Mouse (Mus musculus) heart, embryonic 13.5 days (tissue): ENCODE data around the gene Olfr1303. TPM values are rescaled to one million over a fixed set of nuclear protein-coding genes. Genes with fewer than 3 reads are reported as not detected.

Source experiments
- ATAC-seq: fragments of 200-750 bp; cut with Nextera tagmentation; 2 replicates; pipeline ENCODE4 v1.8.0; 2017; ENCODE audit warnings: moderate TSS enrichment; ENCODE audit not compliant: insufficient number of reproducible peaks, low FRiP score, low TSS enrichment; ENCODE audit errors: extremely low read depth
- H3K27ac ChIP-seq: fragments of 300-500 bp; sonication (generic); replicated peaks from 2 replicates; pipeline ENCODE4 v1.5.1; 2015; ENCODE audit warnings: moderate library complexity, mild to moderate bottlenecking, inconsistent platforms
- H3K27me3 ChIP-seq: fragments of 300-500 bp; sonication (generic); replicated peaks from 2 replicates; pipeline ENCODE4 v1.6.1; 2015; ENCODE audit warnings: mild to moderate bottlenecking, inconsistent platforms
- H3K36me3 ChIP-seq: fragments of 300-500 bp; sonication (generic); 2 replicates; pipeline ENCODE4 v1.6.1; 2015; ENCODE audit warnings: mild to moderate bottlenecking, inconsistent platforms
- H3K4me1 ChIP-seq: fragments of 300-500 bp; sonication (generic); 2 replicates; pipeline ENCODE4 v1.6.1; 2015; ENCODE audit warnings: inconsistent platforms
- H3K4me2 ChIP-seq: fragments of 300-500 bp; sonication (generic); 2 replicates; pipeline ENCODE4 v1.6.1; 2015; ENCODE audit warnings: inconsistent platforms, mild to moderate bottlenecking, moderate library complexity
- H3K4me3 ChIP-seq: fragments of 300-500 bp; sonication (generic); 2 replicates; pipeline ENCODE4 v1.5.1; 2015; ENCODE audit warnings: moderate library complexity, mild to moderate bottlenecking, inconsistent platforms
- H3K9ac ChIP-seq: fragments of 300-500 bp; sonication (generic); 2 replicates; pipeline ENCODE4 v1.6.1; 2015; ENCODE audit warnings: inconsistent platforms, mild to moderate bottlenecking, moderate library complexity
- H3K9me3 ChIP-seq: fragments of 300-500 bp; sonication (generic); 2 replicates; pipeline ENCODE4 v1.6.1; 2016; ENCODE audit warnings: inconsistent platforms
- WGBS: fragments of 180-500 bp; shearing (Covaris S2); methylation state at CpG from one replicate; pipeline ENCODE4 v1.1.7; 2015; ENCODE audit warnings: mixed read lengths; 5-methylcytosine and 5-hydroxymethylcytosine counted together
- polyA plus RNA-seq: library from polyadenylated mRNA; unstranded; fragments of >200 nt; fragmentation: Nextera tagmentation; extraction: Ambion mirVana; gene quantifications from 2 replicates; pipeline ENCODE4 v1.2.1, GENCODE M21; 2015

Gene Olfr1303
- polyA plus RNA-seq: not detected in 2 replicates

DNA sequence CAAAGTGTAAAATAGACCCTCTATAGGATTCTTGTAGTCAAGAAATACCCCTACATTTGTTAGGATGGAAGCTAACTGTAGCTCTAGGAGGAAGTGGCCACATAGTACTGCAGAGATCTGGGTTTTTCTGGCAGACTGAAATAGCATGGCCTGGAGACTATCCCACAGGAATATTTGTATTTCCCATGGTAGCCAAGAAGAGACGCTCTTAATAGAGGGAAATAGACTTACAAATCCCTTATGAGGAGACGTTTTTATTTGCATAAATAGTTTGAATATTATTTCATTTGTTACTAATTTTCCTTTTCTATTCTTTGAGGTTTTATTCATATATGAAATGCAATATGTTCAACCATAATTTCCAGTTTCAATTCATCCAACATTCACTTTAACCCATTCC is at the start of gene Olfr1303:
Gene Olfr1303, minus strand, starts transcription at position 101 of the 400 bp plus-strand sequence.
- 70% methylated on average over 2 of the region's 2 CpGs for WGBS
- H3K27me3 ChIP-seq: no peaks in the 10 kb centered on the region
- no peak within 1 kb of the TSS for H3K9ac ChIP-seq
- ATAC-seq: no peak
- no peak within 1 kb of the TSS for H3K4me2 ChIP-seq
- no peaks in the 10 kb centered on the region for H3K9me3 ChIP-seq
- no peak within 1 kb of the TSS for H3K4me3 ChIP-seq
- H3K36me3 ChIP-seq: no peaks in the 10 kb centered on the region
- H3K27ac ChIP-seq: no peak within 1 kb of the TSS
- H3K4me1 ChIP-seq: no peaks in the 10 kb centered on the region

DNA sequence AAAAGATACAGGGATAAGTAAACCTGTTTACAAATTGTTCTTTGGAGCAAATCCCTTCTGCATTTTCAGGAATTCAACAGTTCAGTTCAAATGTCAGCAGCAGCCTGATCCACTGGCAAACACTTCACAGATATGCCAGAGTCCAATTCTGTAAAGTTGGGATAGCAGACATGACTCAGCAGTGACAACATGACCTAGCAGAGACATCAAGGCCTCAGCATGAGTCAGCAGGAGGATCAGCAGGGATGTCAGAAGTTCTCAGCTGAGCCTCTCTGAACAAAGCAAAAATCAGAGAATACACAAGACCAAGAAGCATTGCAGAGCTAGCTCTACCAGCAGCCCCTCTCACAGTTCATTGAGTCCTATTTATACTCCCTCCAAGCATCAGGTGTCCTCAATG is 7.2 kb downstream of the Olfr1303 start:
- Histone ChIP-seq H3K27ac (no peak overlapping the region), H3K4me2 (no peak overlapping the region), H3K36me3 (no peaks in the 10 kb centered on the region), H3K27me3 (no peaks in the 10 kb centered on the region), H3K9me3 (no peaks in the 10 kb centered on the region), H3K4me1 (no peaks in the 10 kb centered on the region), H3K9ac (no peak overlapping the region), H3K4me3 (no peak overlapping the region)
- no peak for ATAC-seq

DNA sequence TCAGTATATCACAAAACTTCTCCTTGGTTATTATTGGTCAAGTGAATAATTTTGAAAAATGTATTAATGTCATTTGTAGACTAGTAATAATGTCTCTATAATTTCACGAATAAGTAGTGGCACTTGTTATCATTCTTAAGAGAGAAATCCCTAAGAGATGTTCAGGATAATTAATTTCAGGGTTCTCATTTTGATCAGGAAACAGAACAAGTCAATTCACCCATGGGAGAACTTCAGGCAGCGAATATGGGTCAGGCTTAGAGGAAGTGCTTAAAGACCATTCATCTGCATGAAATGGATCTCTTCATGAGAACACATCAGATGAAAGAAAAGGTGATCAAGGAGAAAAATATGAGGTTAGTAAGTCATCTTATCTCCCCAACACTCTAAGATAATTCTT is 43.0 kb downstream of the Olfr1303 start, which contains the start of gene Olfr1302:
Gene Olfr1302, plus strand, starts transcription at position 301 of the 400 bp plus-strand sequence.
- no peak within 1 kb of the TSS for H3K27ac ChIP-seq
- no peaks in the 10 kb centered on the region for H3K27me3 ChIP-seq
- H3K4me3 ChIP-seq: no peak within 1 kb of the TSS
- H3K4me1 ChIP-seq: no peaks in the 10 kb centered on the region
- H3K36me3 ChIP-seq: no peaks in the 10 kb centered on the region
- H3K9me3 ChIP-seq: no peaks in the 10 kb centered on the region
- ATAC-seq: no peak
- H3K4me2 ChIP-seq: no peak within 1 kb of the TSS
- 67% methylated on average over 2 of the region's 2 CpGs for WGBS
- H3K9ac ChIP-seq: no peak within 1 kb of the TSS

Other genes with a start within 250 kb of the Olfr1303 start
- gene Olfr1297, start 193.8 kb downstream of the Olfr1303 start, polyA plus RNA-seq: not detected in 2 replicates
- gene Olfr1298, start 171.1 kb downstream of the Olfr1303 start, polyA plus RNA-seq: not detected in 2 replicates
- gene Olfr1299, start 158.9 kb downstream of the Olfr1303 start, polyA plus RNA-seq: not detected in 2 replicates
- not detected in 2 replicates for gene Olfr1301, start 69.3 kb downstream of the Olfr1303 start, polyA plus RNA-seq
- not detected in 2 replicates for gene Olfr1302, start 42.9 kb downstream of the Olfr1303 start, polyA plus RNA-seq
- gene Olfr1305, start 56.8 kb upstream of the Olfr1303 start, polyA plus RNA-seq: not detected in 2 replicates
- not detected in 2 replicates for gene Olfr1306, start 95.9 kb upstream of the Olfr1303 start, polyA plus RNA-seq
- 0.01 TPM in 1 of 2 replicates, not detected in the other for gene Olfr1307, start 129.1 kb upstream of the Olfr1303 start, polyA plus RNA-seq
- gene Olfr1308, start 144.6 kb upstream of the Olfr1303 start, polyA plus RNA-seq: not detected in 2 replicates
- gene Olfr1309, start 169.9 kb upstream of the Olfr1303 start, polyA plus RNA-seq: not detected in 2 replicates
- not detected in 2 replicates for gene Olfr1310, start 192.4 kb upstream of the Olfr1303 start, polyA plus RNA-seq
- gene Olfr1311, start 204.1 kb upstream of the Olfr1303 start, polyA plus RNA-seq: not detected in 2 replicates
- gene Olfr1312, start 229.9 kb upstream of the Olfr1303 start, polyA plus RNA-seq: not detected in 2 replicates